11 mouse cellular contexts compared by ENCODE assay signal in the genomic region with DNA sequence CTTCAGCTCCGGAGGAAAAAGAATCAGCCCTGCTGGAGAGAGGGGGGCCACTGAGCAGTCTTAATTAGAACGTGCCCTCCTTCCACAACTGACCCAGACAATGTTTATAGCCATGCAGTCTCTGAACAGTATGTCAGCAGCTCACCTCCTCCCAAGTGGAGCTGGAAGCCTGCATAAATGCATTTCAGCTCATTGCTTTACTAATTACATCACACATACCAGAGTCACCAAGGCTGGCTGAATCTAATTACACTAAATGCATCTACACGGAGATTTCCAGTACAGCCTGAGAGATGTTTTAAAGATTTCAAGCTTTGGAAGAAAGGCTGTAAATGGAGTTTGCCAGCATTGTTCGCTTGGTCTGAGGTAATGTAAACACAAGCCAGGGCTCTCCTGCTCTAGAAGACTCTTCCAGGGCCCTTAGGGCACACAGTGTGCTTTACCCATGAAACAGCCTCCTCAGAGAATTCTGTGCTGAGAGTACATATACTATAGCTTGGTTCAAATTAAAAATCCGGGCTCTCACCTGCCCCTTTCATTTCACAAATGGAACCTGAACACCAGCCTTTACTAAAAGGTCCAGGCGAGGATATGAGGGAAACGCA.
DNase-seq lines count a peak whose midpoint lies in the region; ATAC-seq and TF ChIP-seq lines count a peak whose summit lies in the region.
"Had no signal": no experiment of that assay in that cellular context is flagged by ENCODE, and none has a peak within 500 bp of the region (broad histone marks: within the 10 kb centered on the region; RNA-seq: fewer than 3 reads in every experiment).

No protein-coding gene starts in this region.

- no peak overlapping the region for H3K9ac ChIP-seq in intestine, embryonic 15.5 days
- H3K9ac ChIP-seq in intestine, postnatal 0 days (ENCODE audit: low read depth, low read length) = no peak overlapping the region
- no peak overlapping the region for H3K9ac ChIP-seq in forebrain, embryonic 11.5 days (ENCODE audit: low read length)
- H3K9ac ChIP-seq in limb, embryonic 12.5 days (replicated peaks) = no peak overlapping the region
- H3K9ac ChIP-seq: stomach, embryonic 15.5 days had no signal

- H3K4me1 ChIP-seq in intestine, embryonic 15.5 days (replicated peaks) = no peaks in the 10 kb centered on the region; the same call in 1 of the 2 replicates
- no peaks in the 10 kb centered on the region for H3K4me1 ChIP-seq in intestine, postnatal 0 days (replicated peaks; ENCODE audit: control insufficient read depth, insufficient read depth, low read length)
- H3K4me1 ChIP-seq in forebrain, embryonic 11.5 days (replicated peaks; ENCODE audit: control insufficient read depth, insufficient read depth, low read length) = peaks cover 8% of the 10 kb centered on the region; the same call in 1 of the 2 replicates
- H3K4me1 ChIP-seq in limb, embryonic 12.5 days (replicated peaks) = peaks cover 28% of the 10 kb centered on the region
- H3K4me1 ChIP-seq: stomach, embryonic 15.5 days had no signal

- 0 out of 2 replicates have a peak, but pooled peaks have one; percentile 41 for ATAC-seq in intestine, embryonic 15.5 days
- ATAC-seq in intestine, postnatal 0 days = no peak
- ATAC-seq in forebrain, embryonic 11.5 days (replicated peaks; ENCODE audit: low FRiP score) = peak; percentile 90
- peak; percentile 76; the same call in 1 of the 2 replicates for ATAC-seq in limb, embryonic 12.5 days (ENCODE audit: insufficient number of reproducible peaks, insufficient read depth, low FRiP score, low TSS enrichment, low read depth)
- no peak for ATAC-seq in activated CD4-positive, CD25-positive, alpha-beta regulatory T cell, adult 4 months
- ATAC-seq in monocyte, adult 5-6 weeks (replicated peaks; ENCODE audit: insufficient number of reproducible peaks, low FRiP score, low TSS enrichment, poor library complexity, severe bottlenecking) = no peak

- 46% methylated on average over 7 of the region's 7 CpGs for WGBS in intestine, embryonic 15.5 days
- 43% methylated on average over 7 of the region's 7 CpGs for WGBS in intestine, postnatal 0 days
- 46% methylated on average over 7 of the region's 7 CpGs for WGBS in forebrain, embryonic 11.5 days
- WGBS in limb, embryonic 12.5 days = 27% methylated on average over 7 of the region's 7 CpGs

- H3K27ac ChIP-seq in intestine, embryonic 15.5 days = no peak overlapping the region
- no peak overlapping the region for H3K27ac ChIP-seq in intestine, postnatal 0 days (ENCODE audit: low read depth, low read length)
- no peak overlapping the region for H3K27ac ChIP-seq in forebrain, embryonic 11.5 days (ENCODE audit: low read depth, low read length)
- peak overlapping the region; percentile 47 for H3K27ac ChIP-seq in limb, embryonic 12.5 days
- H3K27ac ChIP-seq: stomach, embryonic 15.5 days had no signal

- no peak for TF ChIP-seq CTCF in intestine, postnatal 0 days (IDR thresholded peaks at IDR 0.05; ENCODE audit: low read depth)

- no peaks in the 10 kb centered on the region for H3K9me3 ChIP-seq in intestine, embryonic 15.5 days
- no peaks in the 10 kb centered on the region for H3K9me3 ChIP-seq in intestine, postnatal 0 days (ENCODE audit: control insufficient read depth)
- H3K9me3 ChIP-seq in forebrain, embryonic 11.5 days (ENCODE audit: control insufficient read depth, low read length) = no peaks in the 10 kb centered on the region
- no peaks in the 10 kb centered on the region for H3K9me3 ChIP-seq in limb, embryonic 12.5 days
- H3K9me3 ChIP-seq: stomach, embryonic 15.5 days had no signal

- H3K4me3 ChIP-seq in intestine, embryonic 15.5 days (replicated peaks) = no peak overlapping the region
- H3K4me3 ChIP-seq in intestine, postnatal 0 days (ENCODE audit: low read depth, low read length) = no peak overlapping the region
- H3K4me3 ChIP-seq in forebrain, embryonic 11.5 days (ENCODE audit: low read depth, low read length) = no peak overlapping the region
- H3K4me3 ChIP-seq in limb, embryonic 12.5 days (replicated peaks) = no peak overlapping the region
- H3K4me3 ChIP-seq: stomach, embryonic 15.5 days had no signal

- H3K36me3 ChIP-seq in intestine, embryonic 15.5 days = no peaks in the 10 kb centered on the region
- no peaks in the 10 kb centered on the region for H3K36me3 ChIP-seq in intestine, postnatal 0 days (ENCODE audit: control insufficient read depth, insufficient read depth)
- H3K36me3 ChIP-seq in forebrain, embryonic 11.5 days (ENCODE audit: control insufficient read depth, insufficient read depth, low read length) = no peaks in the 10 kb centered on the region
- no peaks in the 10 kb centered on the region for H3K36me3 ChIP-seq in limb, embryonic 12.5 days
- H3K36me3 ChIP-seq: stomach, embryonic 15.5 days had no signal

- no peak overlapping the region for H3K4me2 ChIP-seq in intestine, embryonic 15.5 days (replicated peaks)
- H3K4me2 ChIP-seq in intestine, postnatal 0 days (replicated peaks; ENCODE audit: low read depth) = no peak overlapping the region
- no peak overlapping the region for H3K4me2 ChIP-seq in forebrain, embryonic 11.5 days (ENCODE audit: low read depth, low read length, severe bottlenecking)
- H3K4me2 ChIP-seq in limb, embryonic 12.5 days = peak overlapping the region; percentile 2; the same call in 1 of the 2 replicates
- H3K4me2 ChIP-seq: stomach, embryonic 15.5 days had no signal

- no peaks in the 10 kb centered on the region for H3K27me3 ChIP-seq in intestine, embryonic 15.5 days (replicated peaks)
- no peaks in the 10 kb centered on the region for H3K27me3 ChIP-seq in intestine, postnatal 0 days (replicated peaks; ENCODE audit: control insufficient read depth, insufficient read depth, low read length)
- no peaks in the 10 kb centered on the region for H3K27me3 ChIP-seq in forebrain, embryonic 11.5 days (ENCODE audit: control insufficient read depth, insufficient read depth, low read length)
- no peaks in the 10 kb centered on the region; the same call in 1 of the 2 replicates for H3K27me3 ChIP-seq in limb, embryonic 12.5 days
- H3K27me3 ChIP-seq: stomach, embryonic 15.5 days had no signal

- peak; percentile 39 for DNase-seq in Muller cell, postnatal 12 days (ENCODE audit: inconsistent ontology term)
- peak; percentile 49 for DNase-seq in forebrain, embryonic 11.5 days (ENCODE audit: low spot score)
- DNase-seq in heart, postnatal 4 days = no peak
- DNase-seq: cerebellum, adult 11-12 months; lung, adult 2 months had no signal

Comparison
In these comparisons a context has a peak if more than half of its experiments do, and no peak if none do; other contexts are left out.
1. ATAC-seq: peak in intestine, embryonic 15.5 days (single experiment), forebrain, embryonic 11.5 days (single experiment) and limb, embryonic 12.5 days (single experiment); none in intestine, postnatal 0 days (single experiment), activated CD4-positive, CD25-positive, alpha-beta regulatory T cell, adult 4 months (single experiment) and monocyte, adult 5-6 weeks (single experiment).